Mouse (Mus musculus): ENCODE data around the gene Dock3. TPM values are rescaled to one million over a fixed set of nuclear protein-coding genes. Genes with fewer than 3 reads are reported as not detected.
"Not testable (repeated sequence)": the region's sequence is repeated elsewhere in the genome, so short reads cannot be mapped to it uniquely, and the experiment has no call there.

Gene Dock3
- total and polyA plus RNA-seq, 3 experiments: 1.0 to 9.0 (median 6.6) TPM

GRCm38 (mm10) chr9:107236151-107236550, 4.4 kb upstream of the Dock3 start:
- no peak overlapping the region for H3K4me3 ChIP-seq
- no peaks in the 10 kb centered on the region for H3K4me1 ChIP-seq (ENCODE audit: control insufficient read depth, insufficient read depth, low read length)
- intact Hi-C loops (cut with DNase I): no loop called here
- H3K79me2 ChIP-seq (replicated peaks; ENCODE audit: control insufficient read depth, insufficient read depth, low read length): no peaks in the 10 kb centered on the region
- H3K9ac ChIP-seq (ENCODE audit: low read depth, low read length): no peak overlapping the region
- H3K36me3 ChIP-seq (ENCODE audit: control insufficient read depth, insufficient read depth, low read length): no peaks in the 10 kb centered on the region
- no peak for DNase-seq
- no peak for TF ChIP-seq EP300 (IDR thresholded peaks at IDR 0.05; ENCODE audit: insufficient read depth, low read depth, low read length)
- TF ChIP-seq CTCF (IDR thresholded peaks at IDR 0.05): no peak
- TF ChIP-seq POLR2A (IDR thresholded peaks at IDR 0.05; ENCODE audit: insufficient read depth, low read depth, low read length): no peak
- no peak overlapping the region for H3K27ac ChIP-seq
- H3K27me3 ChIP-seq (ENCODE audit: control insufficient read depth, insufficient read depth, low read length): peaks cover 12% of the 10 kb centered on the region
- 65% methylated on average over 5 of the region's 5 CpGs for WGBS

DNA sequence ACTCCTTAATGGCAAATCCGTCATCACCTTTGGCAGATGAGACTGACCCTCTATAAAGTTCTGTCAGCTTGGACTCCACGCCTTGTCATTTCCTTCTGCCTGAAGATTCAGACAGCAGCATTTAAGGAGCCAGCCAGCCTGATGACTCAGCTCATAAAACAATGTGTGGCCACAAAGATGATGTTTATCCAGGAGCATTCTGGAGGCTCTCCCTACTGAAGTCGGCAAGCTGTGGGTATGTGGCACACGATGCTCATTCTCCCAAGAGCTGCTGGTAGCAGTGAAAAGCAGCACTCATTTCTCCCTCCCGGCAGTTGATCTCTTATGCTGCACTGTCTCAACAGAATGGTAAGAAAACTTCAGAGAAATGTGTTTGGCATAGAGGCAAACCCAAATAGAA, 3.6 kb upstream of the Dock3 start:
- TF ChIP-seq EP300 (IDR thresholded peaks at IDR 0.05; ENCODE audit: insufficient read depth, low read depth, low read length) (no peak), CTCF (IDR thresholded peaks at IDR 0.05) (no peak), POLR2A (IDR thresholded peaks at IDR 0.05; ENCODE audit: insufficient read depth, low read depth, low read length) (no peak)
- H3K9ac ChIP-seq (ENCODE audit: low read depth, low read length): no peak overlapping the region
- DNase-seq: no peak
- H3K4me1 ChIP-seq (ENCODE audit: control insufficient read depth, insufficient read depth, low read length): no peaks in the 10 kb centered on the region; the same call in 1 of the 2 replicates
- no peak overlapping the region for H3K4me3 ChIP-seq
- H3K36me3 ChIP-seq (ENCODE audit: control insufficient read depth, insufficient read depth, low read length): no peaks in the 10 kb centered on the region
- intact Hi-C loops (cut with DNase I): no loop called here
- no peak overlapping the region for H3K27ac ChIP-seq
- WGBS: 35% methylated on average over 5 of the region's 5 CpGs
- H3K79me2 ChIP-seq (replicated peaks; ENCODE audit: control insufficient read depth, insufficient read depth, low read length): no peaks in the 10 kb centered on the region
- peaks cover 12% of the 10 kb centered on the region for H3K27me3 ChIP-seq (ENCODE audit: control insufficient read depth, insufficient read depth, low read length)

GRCm38 (mm10) chr9:107232140-107232539, 431 bp upstream of the Dock3 start:
- WGBS: 23% methylated on average over 9 of the region's 9 CpGs
- Histone ChIP-seq H3K27me3 (ENCODE audit: control insufficient read depth, insufficient read depth, low read length) (peaks cover 14% of the 10 kb centered on the region), H3K36me3 (ENCODE audit: control insufficient read depth, insufficient read depth, low read length) (no peaks in the 10 kb centered on the region), H3K4me1 (ENCODE audit: control insufficient read depth, insufficient read depth, low read length) (no peaks in the 10 kb centered on the region; the same call in 1 of the 2 replicates), H3K79me2 (replicated peaks; ENCODE audit: control insufficient read depth, insufficient read depth, low read length) (no peaks in the 10 kb centered on the region), H3K9ac (ENCODE audit: low read depth, low read length) (no peak overlapping the region), H3K27ac (no peak overlapping the region), H3K4me3 (peak overlapping the region; percentile 58)
- DNase-seq: no peak
- TF ChIP-seq POLR2A (IDR thresholded peaks at IDR 0.05; ENCODE audit: insufficient read depth, low read depth, low read length) (no peak), EP300 (IDR thresholded peaks at IDR 0.05; ENCODE audit: insufficient read depth, low read depth, low read length) (no peak), CTCF (IDR thresholded peaks at IDR 0.05) (no peak)
- intact Hi-C loops (cut with DNase I): no loop called here

DNA sequence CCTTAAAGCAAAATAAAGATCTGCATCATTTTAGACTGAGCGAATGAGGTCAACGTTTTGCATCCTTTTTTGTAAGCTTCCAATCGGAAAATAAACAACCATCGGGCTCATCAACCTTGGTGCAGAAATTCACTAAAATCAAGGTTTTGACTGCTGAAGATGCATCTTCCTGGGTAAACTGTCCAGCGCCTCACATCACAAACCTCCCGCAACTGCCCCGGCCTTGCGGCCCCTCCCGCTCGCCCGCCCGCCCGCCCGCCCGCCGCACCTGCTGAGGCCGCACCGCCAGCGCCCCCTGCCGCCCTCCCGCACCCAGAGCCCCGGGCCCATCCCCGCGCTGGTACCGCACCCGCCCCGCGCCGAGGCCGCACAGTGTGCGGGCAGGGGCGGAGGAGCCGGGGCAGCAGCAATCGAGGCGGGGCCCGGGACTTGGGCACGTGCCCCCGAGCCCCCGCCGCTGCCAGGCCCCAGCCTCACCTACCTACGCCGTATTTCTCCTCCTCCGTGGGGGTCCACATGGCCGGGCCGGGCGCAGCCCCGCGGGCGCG, 644 bp downstream of the Dock3 start:
- peak overlapping the region; percentile 56 for H3K9ac ChIP-seq (ENCODE audit: low read depth, low read length)
- TF ChIP-seq CTCF (IDR thresholded peaks at IDR 0.05): peak; percentile 28; the same call in 1 of the 2 replicates
- TF ChIP-seq EP300 (IDR thresholded peaks at IDR 0.05; ENCODE audit: insufficient read depth, low read depth, low read length): no peak
- H3K27ac ChIP-seq: no peak overlapping the region
- peak in 1 of 2 experiments; percentile 34 for DNase-seq
- 5% methylated on average over 43 of the region's 50 CpGs for WGBS
- intact Hi-C loops (cut with DNase I): no loop called here
- H3K4me1 ChIP-seq (ENCODE audit: control insufficient read depth, insufficient read depth, low read length): no peaks in the 10 kb centered on the region; the same call in 1 of the 2 replicates
- no peaks in the 10 kb centered on the region for H3K79me2 ChIP-seq (replicated peaks; ENCODE audit: control insufficient read depth, insufficient read depth, low read length)
- H3K27me3 ChIP-seq (ENCODE audit: control insufficient read depth, insufficient read depth, low read length): peaks cover 15% of the 10 kb centered on the region
- peak overlapping the region; percentile 58 for H3K4me3 ChIP-seq
- H3K36me3 ChIP-seq (ENCODE audit: control insufficient read depth, insufficient read depth, low read length): no peaks in the 10 kb centered on the region

- no peak overlapping the region for H3K4me3 ChIP-seq
- H3K79me2 ChIP-seq (replicated peaks; ENCODE audit: control insufficient read depth, insufficient read depth, low read length): no peaks in the 10 kb centered on the region
- 83% methylated on average over 1 of the region's 1 CpGs for whole genome bisulfite sequencing
- H3K27me3 ChIP-seq (ENCODE audit: control insufficient read depth, insufficient read depth, low read length): peaks cover 4% of the 10 kb centered on the region; the same call in 1 of the 2 replicates
- intact Hi-C loops (cut with DNase I): no loop called here
- H3K4me1 ChIP-seq (ENCODE audit: control insufficient read depth, insufficient read depth, low read length): no peaks in the 10 kb centered on the region
- H3K9ac ChIP-seq (ENCODE audit: low read depth, low read length): no peak overlapping the region
- TF ChIP-seq CTCF (IDR thresholded peaks at IDR 0.05): no peak
- TF ChIP-seq POLR2A (IDR thresholded peaks at IDR 0.05; ENCODE audit: insufficient read depth, low read depth, low read length): no peak
- no peak for TF ChIP-seq EP300 (IDR thresholded peaks at IDR 0.05; ENCODE audit: insufficient read depth, low read depth, low read length)
- no peaks in the 10 kb centered on the region for H3K36me3 ChIP-seq (ENCODE audit: control insufficient read depth, insufficient read depth, low read length)
- DNase-seq: no peak
- H3K27ac ChIP-seq: no peak overlapping the region
Measured at GRCm38 (mm10) chr9:107224597-107224996, 7.1 kb downstream of the Dock3 start.

DNA sequence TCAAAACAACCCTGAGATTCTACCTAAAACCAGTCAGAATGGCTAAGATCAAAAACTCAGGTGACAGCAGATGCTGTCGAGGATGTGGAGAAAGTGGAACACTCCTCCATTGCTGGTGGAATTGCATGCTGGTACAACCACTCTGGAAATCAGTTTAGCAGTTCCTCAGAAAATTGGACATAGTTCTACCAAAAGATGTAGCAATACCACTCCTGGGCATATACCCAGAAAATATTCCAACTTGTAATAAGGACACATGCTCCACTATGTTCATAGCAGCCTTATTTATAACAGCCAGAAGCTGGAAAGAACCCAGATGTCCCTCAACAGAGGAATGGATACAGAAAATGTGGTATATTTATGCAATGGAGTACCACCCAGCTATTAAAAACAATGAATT, 56.9 kb downstream of the Dock3 start:
- H3K4me3 ChIP-seq; H3K4me1 ChIP-seq (ENCODE audit: control insufficient read depth, insufficient read depth, low read length); H3K36me3 ChIP-seq (ENCODE audit: control insufficient read depth, insufficient read depth, low read length): not testable (repeated sequence)

More for the DNA sequence above, 56.9 kb downstream of the Dock3 start:
- 77% methylated on average over 1 of the region's 1 CpGs for WGBS
- intact Hi-C loops (cut with DNase I); H3K27ac ChIP-seq; H3K79me2 ChIP-seq (replicated peaks; ENCODE audit: control insufficient read depth, insufficient read depth, low read length); H3K27me3 ChIP-seq (ENCODE audit: control insufficient read depth, insufficient read depth, low read length); DNase-seq; H3K9ac ChIP-seq (ENCODE audit: low read depth, low read length): not testable (repeated sequence)

All from heart, adult 2 months (tissue).